Mouse (Mus musculus) liver, embryonic 14.5 days (tissue): ENCODE data around the gene Gxylt2.

ENCODE experiments used
- CTCF ChIP-seq: IDR thresholded peaks from 2 replicates; pipeline ENCODE4 v1.5.1; 2016; ENCODE audit warnings: antibody characterized with exemption, low read depth, control low read depth
- EP300 ChIP-seq: IDR thresholded peaks from 2 replicates; pipeline ENCODE4 v1.6.1; 2016; ENCODE audit warnings: antibody characterized with exemption, low read depth

DNA sequence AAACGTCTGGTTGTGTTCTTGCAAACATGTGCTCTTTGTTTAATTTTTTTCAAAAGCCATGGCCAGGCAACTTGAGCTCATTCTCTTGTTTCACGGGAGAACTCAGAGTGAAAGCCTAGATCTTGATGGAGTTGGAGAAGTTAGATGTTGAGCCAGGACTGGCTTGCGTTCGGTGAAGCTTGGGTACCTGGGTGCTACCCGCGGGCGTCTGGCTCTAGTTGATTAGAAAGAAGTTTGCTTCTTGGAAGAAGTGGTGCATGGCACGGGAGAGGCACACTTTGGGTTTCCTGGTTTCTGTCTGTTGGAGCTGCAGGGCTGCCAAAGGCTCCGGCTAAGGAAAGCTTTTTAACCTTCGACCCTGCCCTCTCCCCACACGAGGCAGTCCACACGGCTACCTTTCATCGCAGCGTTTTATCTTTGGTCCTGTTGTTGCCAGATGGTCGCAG lies 855 bp downstream of the Gxylt2 start:
- TF ChIP-seq CTCF = no peak
- no peak for TF ChIP-seq EP300
